Mouse (Mus musculus) neural tube, embryonic 10.5 days (tissue): ENCODE data around the gene Snx29.

ENCODE experiments used
- DNase-seq: peaks from one replicate; pipeline ENCODE4 v3.0.0-alpha.2; 2017; ENCODE audit warnings: low spot score; ENCODE audit errors: extremely low spot score

Gene Snx29

DNA sequence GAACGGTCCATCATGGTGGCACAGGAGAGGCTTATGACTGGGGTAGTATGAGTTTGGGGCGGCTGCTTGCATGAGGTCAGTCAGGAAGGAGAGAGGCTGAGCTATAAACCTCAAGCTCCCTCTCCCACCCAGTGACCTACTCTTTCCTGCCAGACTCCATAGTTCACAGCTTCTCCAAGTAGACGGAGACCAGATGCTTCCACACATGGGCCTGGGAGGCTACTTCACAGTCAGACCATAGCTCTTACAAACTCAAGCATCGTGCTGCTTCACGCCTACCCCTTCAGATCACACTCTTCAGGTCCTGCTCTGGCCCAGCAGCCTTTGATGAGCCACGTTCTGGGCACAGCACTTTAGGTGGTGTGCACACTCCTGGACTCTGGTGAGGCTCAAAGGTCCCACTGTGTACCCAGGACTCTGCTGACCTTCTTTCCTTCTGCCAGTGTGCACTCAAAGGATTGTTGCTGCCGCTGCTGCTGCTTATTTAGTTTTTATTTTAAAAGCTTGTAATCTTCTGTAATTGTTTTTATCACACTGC, 313.6 kb downstream of the Snx29 start:
- DNase-seq, result no peak

DNA sequence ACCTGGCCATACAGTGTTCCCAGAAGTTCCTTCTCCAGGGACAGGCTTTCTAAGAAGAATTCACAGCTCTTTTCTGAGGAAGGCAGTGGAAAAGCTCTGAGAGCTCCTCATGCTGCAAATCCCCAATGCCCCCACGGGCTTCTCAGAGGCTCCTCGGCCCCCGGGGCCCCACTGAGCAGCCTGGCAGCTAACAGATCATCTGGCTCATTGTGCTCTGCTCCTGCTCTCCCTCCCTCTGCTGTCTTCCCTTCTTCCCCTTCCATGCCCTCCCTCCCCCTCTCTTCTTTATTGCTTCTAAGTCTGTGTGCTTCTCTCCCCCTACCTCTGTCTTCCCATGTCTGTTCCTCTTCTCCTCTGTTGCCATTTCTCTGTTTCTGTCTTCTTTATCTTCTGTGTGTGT, 314.2 kb downstream of the Snx29 start:
- DNase-seq, result peak; percentile 20

DNA sequence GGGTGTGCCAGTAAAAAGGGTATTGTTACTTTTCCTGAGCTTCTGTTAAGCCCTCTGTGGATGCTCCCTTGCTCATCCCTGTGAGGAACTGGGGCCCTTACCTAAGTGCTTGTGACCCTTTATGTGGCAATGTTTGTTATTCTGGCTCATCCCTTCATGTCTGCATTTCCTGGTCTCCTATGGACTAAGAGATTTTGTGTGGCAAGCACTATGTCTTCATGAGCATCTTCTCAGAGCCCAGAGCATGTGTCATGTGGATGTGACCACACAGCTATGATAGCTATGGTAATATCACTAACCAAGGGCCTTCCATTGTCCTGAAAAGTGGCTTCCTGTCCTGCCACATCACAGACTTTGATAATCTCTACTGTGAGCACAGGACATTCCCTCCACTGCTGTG, 315.1 kb downstream of the Snx29 start:
- no peak for DNase-seq

DNA sequence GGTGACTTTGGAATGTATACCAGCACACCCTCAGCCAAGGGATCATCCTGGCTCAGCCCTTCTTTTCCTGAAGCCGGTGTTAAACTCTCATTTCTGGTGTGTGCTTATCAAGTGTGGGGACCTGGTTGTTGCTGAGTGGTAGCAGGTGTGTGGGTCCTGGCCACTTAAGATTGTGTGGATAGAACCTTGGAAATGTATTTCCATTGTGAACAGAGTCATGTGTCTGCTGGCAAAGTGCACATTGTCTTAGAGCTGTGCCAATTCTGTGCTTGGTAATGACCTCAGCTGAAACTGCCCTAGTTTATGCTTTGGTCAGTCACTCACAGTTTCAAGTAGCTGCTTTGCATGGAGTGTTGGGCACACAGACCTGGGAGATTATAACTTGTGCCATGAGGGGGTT, 316.0 kb downstream of the Snx29 start:
- DNase-seq, result no peak

DNA sequence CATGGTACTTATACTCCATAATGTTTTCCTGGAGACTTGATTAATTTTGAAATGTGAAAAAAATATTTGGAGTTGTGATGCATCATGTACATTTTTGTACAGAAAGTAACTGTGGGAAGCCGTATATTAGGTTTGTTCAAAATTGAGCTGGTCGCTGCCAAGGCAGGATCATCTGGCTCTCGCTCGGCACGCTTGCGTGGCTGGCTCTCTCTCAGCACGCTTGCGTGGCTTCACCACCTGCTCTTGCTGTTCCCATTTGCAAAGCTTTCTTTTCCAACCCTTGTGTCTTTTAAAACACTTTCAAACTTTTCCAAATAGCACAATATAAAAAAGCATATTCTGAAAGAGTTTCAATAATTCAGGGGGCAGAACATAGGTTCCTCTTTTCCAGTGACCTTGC, 317.2 kb downstream of the Snx29 start:
- DNase-seq, result no peak

DNA sequence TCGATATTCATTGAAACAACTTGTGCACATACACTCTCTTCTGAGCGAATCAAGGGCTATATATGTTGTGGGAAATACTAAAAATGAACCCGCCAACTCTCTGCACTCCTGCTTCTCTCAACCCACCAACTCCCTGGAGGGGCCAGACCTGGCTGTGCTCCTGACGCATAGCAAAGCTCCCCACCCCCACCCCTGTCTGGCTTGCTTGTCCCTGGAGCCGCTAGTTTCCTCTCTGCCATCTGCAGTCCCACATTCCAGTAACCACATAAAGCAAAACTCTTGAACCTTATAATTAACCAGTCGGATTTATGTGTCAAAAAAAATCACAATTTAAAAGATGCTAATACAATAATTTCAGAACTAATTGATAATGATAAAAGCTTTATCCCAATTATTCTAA, 320.9 kb downstream of the Snx29 start:
- no peak for DNase-seq

DNA sequence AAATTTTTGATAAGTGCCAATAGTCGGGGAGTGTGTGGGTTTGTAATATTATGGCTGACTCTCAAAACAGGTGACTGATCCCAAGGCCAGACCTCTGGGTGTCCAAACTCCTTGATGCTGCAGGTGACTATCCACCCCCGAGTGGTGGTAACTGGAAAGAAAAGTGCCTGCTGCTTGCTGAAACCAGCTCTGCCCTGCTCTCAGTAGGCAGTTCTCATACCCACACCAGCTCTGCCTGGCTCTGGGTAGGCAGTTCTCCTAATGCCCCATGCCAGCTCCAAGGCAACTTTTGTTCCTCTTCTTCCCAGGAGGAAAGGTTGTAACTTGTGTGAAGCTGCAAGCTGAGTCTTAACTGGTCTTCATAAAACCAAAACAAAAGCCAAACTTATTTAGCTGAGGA, 321.7 kb downstream of the Snx29 start:
- no peak for DNase-seq

DNA sequence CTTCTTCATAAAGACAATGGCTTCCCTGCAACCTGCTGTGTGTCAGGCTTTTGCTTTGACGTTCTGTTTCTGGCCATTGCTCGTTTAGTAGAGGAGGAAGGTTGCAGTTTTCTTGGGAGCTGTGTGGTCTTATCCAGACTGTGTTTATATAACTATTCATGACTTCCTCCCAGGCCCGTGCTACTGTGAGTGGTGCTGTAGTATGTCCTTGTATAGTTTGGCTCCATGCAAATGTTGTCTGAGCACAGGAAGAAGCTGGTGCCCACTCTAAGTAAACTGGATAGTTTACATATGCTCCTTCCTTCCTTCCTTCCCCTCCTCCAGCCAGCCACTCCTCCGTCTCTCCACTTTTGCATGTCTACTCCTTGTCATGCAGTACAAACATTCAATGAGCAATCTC, 323.0 kb downstream of the Snx29 start:
- DNase-seq, result no peak

DNA sequence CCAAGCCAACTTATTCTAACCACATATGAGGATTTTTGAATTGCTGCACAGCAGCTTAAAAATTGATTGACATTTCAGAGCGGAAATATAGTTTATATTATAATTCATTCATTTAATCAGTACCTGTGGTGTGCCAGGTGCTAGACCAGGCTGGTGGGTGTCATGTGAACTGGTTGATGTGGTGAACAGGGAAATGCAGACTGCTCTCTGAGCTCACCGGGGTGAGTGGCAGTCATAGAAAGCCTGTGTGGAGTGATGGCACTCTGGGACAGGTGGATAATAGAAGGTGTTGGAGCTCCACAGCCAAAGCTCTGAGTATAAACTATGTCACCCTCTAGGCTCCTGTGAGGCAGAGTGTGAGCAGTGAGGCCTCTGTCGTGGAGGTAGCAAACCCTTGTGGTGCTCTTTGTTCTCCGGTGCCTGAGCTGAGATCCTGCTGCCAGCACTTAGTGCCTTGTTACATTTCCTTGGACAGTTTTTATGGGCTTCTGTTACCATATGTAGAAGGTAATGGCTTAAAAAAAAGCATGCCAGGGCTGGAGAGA, 324.1 kb downstream of the Snx29 start:
- no peak for DNase-seq

DNA sequence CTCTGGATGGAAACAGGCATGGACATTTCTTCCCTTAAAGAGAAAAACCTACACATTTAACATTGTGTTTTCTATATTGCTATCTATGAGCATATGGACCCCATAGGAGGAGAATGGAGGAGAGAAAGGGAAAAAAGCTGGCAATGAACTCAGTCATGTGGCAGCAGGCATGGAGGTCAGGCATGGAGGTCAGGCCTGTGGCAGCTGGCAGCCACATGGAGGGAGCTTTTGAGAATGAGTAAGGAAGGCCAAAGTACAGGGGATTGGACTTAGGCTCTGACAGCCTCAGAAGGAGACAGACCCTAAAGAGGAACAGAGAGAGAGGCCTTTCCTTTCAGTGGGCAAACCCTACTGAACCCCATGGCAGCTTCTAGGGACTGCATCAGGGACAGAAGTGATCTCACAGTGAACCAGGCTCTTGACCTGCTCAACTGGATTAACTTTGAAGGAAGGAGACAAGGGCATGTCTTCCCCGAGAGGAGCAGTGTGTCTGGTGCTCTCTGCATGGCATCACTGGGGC, 325.5 kb downstream of the Snx29 start:
- DNase-seq, result peak; percentile 46

DNA sequence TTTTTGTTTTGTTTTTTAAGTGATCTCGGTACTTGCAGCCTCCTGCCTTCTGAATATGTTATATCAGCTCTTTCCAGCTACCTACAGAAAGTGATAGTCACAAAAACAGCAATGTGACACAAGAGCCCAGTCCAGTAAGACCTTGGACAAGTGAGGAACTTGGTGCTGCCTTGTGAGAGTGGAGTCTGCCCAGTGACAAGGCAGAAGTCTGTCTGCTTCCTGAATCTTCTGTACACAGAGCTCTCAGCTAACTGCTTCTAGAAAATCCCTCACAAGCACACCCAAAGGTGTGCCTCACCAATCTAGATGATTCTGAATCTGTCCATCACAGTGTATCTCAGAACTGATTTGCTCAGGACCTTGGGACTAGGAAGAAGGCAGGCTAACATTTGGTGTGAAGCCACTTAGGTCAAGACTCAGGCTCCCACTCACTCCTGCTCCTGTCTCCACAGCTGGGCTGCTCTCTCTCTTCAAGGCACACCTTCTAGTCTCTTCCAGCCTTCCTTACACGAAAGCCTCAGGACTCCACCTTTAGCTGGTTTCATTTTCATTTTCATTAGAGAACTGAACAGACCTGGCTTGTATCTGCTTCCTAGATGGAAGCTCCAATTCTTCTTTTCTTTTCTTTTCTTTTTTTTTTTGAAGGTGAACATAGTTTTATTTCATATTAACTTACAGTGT, 330.1 kb downstream of the Snx29 start:
- no peak for DNase-seq

DNA sequence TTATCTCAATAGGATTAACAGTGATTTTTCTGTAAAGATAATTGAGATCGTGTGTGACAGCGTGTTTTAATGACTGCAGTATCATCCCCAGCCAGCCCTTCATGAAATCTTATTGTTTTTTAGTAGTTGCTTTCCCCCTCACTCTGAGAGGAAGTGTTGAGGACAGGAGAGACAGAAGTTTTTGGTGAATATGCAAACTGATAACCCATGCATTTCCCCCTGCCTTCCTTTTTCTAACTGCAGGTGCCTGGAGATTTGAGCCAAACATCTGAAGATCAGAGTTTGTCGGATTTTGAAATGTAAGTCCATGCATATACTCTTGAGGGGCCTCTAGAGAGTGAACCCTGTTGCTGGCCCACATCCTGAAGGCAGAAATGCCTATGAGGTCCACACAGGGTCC, 333.2 kb downstream of the Snx29 start:
- DNase-seq, result no peak

DNA sequence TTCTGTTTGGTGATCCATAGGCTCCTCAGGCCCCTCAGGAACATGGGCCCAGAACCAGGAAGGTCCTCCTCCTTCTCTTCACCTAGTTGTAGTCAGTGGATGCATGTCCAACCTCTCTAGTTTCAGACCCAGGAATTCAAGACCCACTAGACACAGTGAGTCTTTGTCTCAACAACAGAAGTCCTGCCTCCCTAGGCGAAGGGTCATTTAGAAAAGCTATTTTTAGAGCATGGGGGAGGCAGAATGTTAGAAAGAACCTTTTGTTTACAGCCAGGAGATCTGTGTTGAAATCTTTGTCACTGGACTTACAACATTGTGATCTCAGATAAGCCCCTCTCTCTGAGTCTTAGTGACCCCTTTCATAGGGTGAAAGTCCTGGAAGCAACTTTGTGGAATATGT, 334.4 kb downstream of the Snx29 start:
- no peak for DNase-seq

DNA sequence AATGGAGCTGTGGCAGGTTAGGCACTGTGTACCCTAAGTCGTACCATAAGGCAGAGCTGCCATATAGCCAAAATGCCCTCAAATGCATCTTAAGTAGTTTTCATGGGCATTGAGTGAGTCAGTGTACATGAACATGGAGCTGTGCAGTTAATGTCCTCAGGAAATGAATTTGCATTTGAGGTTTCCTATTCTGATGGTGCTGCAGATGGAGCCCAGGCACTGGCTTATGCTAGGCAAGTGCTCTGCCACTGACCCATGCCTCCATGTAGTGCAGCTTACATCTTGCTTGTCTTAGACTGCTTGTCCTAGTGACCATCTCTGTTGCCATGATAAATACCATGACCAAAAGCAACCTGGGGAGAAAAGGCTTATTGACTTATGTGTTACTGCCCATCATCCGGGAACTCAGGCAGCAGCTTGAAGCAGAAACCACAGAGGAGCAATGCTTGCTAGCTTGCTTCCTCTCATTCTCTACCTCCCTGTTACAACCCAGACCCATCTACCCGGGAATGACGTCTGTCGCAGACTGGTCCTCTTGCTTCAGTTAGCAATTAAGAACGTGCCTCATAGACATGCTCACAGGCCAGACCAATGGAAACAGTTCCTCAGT, 336.5 kb downstream of the Snx29 start:
- DNase-seq, result no peak

DNA sequence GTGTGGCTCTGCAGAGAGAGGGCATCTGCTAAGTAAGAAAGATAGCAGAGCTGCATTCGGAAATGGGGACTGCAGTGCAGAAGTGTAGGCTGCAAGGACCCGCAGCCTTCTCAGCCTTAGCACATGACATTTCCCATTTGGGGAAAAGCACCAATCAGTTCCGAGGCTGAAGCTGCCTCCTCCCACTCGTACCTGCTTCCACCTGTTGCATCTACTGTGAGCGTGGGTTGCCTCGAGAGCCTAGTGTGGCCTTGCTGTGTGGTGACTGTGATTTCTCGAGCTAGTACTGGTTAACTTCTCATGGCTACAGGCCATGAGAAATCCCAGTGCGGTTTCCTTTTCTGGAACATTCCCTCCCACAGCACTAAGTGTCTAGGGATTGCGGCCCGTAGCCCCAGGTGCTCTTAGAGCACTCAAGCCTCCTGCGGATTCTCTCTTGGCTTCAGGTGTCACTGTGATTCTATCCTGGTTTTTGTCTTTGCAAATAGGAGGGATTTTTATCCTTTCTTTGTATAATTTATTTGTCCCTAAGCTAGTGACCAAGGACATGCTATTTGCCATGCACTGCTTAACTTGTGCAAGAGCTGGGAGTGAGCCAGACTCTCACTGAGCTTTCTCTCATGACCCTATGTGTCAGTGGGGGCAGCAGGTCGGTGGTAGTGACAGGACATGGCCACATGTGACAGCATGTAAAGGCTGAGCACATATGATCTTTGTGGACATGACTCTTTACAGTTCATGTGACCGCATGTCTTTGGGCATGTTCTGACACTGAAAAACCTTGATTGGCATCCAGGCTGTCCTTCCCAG, 342.4 kb downstream of the Snx29 start:
- no peak for DNase-seq

DNA sequence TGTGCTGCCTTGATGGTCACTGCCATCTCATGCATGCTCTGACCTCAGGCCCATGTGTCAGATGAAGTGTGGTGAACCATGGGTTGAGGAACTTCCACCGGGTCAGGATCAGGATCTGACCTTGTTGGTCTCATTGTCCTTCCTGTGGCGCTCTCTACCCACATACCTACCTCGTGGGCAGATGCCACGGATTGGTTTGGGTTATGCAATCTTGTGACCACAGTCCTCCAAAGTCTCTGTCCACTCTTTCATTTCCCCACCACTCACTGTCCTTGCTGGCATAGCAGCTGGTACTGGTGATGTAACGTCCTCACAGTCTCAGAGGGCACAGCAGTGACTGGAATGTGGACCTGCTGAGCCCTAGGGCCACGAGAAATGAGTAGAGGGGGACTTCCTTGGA, 343.2 kb downstream of the Snx29 start:
- no peak for DNase-seq

DNA sequence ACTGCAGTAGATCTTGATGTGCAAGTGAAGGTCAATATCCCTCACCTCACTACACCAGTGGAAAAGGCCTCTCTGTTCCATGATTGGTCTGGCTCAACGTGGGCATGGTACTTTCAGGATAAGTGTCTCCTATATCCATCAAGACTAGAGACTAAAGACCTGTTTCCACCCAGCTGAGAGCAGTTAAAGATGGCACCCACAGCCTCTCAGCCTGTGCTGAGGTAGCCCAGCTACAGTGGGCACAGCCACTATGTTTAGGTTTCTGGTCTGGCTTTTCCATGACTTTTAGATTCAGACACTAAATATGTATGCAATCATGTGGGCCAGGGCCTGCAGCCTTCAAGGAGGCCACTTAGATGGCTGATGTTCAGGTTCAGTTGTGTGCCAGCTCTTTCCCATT, 345.7 kb downstream of the Snx29 start:
- DNase-seq, result no peak

DNA sequence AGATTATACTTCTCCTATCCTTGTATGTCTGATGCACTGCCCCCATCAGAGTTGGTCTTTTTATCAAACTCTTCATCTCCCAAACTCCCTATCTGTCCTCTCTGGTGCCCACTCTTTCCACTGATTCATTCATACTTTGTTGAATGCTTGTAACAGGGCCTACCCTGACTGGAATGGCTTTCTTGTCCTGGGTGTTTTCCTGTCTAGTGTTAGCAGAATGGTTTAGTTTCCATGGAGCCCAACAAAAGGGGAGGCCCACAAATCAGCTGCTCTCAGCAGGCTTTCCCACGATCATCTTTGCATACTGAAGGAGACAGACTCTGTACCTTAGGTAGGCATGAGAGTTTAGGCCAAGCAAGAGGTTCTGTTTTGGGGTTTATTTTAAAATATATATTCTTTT, 346.2 kb downstream of the Snx29 start:
- no peak for DNase-seq

DNA sequence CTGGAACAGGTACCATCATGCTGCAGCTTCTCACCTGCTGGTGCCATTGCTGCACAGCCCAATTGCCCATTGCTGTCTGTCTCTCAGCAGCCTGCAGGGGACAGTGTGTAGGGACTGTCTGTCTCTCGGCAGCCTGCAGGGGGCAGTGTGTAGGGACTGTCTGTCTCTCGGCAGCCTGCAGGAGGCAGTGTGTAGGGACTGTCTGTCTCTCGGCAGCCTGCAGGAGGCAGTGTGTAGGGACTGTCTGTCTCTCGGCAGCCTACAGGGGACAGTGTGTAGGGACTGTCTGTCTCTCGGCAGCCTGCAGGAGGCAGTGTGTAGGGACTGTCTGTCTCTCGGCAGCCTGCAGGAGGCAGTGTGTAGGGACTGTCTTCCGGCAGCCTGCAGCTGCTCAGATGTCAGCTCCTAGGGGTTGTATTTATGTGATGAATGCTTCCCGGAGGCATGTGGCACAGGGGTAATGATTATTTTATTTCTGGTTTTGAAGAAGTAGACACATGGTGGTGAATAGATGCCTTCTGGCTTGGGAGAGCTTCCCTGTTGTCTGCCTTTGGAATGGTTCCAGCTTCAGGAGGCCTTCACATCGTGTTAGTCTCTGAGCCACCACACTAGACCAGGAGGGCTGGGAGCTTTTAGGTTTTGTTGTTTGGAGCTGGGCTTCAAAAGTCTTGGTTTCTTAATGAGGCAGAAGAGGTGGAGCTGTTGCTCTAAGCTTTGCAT, 347.7 kb downstream of the Snx29 start:
- no peak for DNase-seq

DNA sequence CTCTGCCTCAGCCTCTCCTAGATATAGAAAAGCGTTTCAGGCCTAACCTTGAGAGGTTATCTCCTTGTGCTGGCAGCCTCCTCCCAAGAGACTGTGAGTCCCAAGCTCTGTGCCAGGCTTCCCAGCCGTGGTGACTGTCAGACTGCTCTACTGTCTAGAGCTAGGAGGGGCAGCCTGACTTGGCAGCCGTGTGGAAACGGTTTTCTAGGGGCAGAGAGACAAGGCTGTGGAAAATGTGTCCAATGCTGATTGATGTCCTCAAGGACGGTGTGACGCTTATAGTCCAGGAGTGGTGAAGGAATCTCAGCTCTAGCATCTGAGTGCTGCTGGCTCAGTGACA, 348.2 kb downstream of the Snx29 start:
- no peak for DNase-seq

DNA sequence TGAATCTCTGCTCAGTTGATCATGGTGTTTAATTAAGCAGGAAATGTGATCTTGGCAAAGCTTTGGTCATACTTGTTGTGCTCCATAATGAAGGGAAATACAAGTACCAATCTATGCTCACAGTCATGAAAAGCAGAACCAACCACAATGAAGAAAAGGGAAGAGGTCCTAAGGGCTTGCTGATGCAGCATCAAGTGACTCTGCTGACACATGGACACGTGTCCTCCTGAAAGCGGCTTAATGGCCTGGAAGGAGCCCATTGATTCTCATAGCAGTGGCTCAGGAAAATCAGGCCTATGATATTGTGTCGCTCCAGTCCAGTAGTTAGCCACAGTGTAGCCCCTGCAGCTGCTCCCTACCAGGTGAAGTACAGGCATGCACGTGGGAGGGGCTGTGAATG, 353.3 kb downstream of the Snx29 start:
- DNase-seq, result no peak
